Comparison of ENCODE assay signal across 29 mouse cellular contexts in the genomic region with DNA sequence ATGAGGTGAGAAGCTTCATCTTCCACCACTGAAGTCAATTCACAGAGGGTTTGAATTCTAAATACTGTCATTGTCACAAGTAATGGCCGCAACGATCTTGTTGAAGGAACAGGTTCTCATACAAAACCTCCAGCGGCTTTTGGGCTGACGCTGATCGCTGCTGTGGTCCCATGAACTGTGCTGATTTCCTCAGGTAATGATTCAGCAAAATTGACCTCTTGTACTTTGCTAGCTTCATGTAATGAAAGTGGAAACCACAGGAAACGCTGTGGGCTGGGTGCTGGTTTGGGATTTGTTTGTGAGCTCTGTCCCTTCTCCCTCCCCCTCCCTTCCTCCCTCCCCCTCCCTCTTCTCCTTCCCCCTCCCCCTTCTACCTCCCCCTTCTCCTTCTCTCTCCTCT. TPM values are rescaled to one million over a fixed set of nuclear protein-coding genes. Genes with fewer than 3 reads are reported as not detected.
A peak's percentile ranks its signal among the peaks of the same experiment; 100 is the strongest.
DNase-seq lines count a peak whose midpoint lies in the region; ATAC-seq lines count a peak whose summit lies in the region.
"Had no signal": no experiment of that assay in that cellular context is flagged by ENCODE, and none has a peak within 500 bp of the region (broad histone marks: within the 10 kb centered on the region; RNA-seq: fewer than 3 reads in every experiment).

No protein-coding gene starts in this region.

- H3K27ac ChIP-seq in liver, embryonic 11.5 days (ENCODE audit: low read depth, low read length), result no peak overlapping the region
- peak overlapping the region; percentile 45 for H3K27ac ChIP-seq in liver, embryonic 16.5 days (ENCODE audit: low read length)
- no peak overlapping the region for H3K27ac ChIP-seq in embryonic facial prominence, embryonic 10.5 days (replicated peaks)
- H3K27ac ChIP-seq: embryonic facial prominence, embryonic 15.5 days; gastrocnemius, adult 2 months; hindbrain, postnatal 0 days; layer of hippocampus, adult 2 months; limb, embryonic 13.5 days; neural tube, embryonic 15.5 days had no signal

- no peaks in the 10 kb centered on the region for H3K4me1 ChIP-seq in liver, embryonic 11.5 days (replicated peaks; ENCODE audit: control insufficient read depth, insufficient read depth, low read length)
- H3K4me1 ChIP-seq in liver, embryonic 16.5 days (ENCODE audit: control insufficient read depth, low read depth, low read length), result no peaks in the 10 kb centered on the region
- H3K4me1 ChIP-seq in embryonic facial prominence, embryonic 10.5 days, result peaks cover 21% of the 10 kb centered on the region
- H3K4me1 ChIP-seq: megakaryocyte, embryonic 14.5 days had no signal

- H3K9me3 ChIP-seq in liver, embryonic 11.5 days (ENCODE audit: control insufficient read depth, low read length), result no peaks in the 10 kb centered on the region
- no peaks in the 10 kb centered on the region for H3K9me3 ChIP-seq in liver, embryonic 16.5 days (replicated peaks; ENCODE audit: control insufficient read depth, low read length)
- no peaks in the 10 kb centered on the region for H3K9me3 ChIP-seq in embryonic facial prominence, embryonic 10.5 days
- H3K9me3 ChIP-seq: embryonic facial prominence, embryonic 15.5 days; limb, embryonic 13.5 days; neural tube, embryonic 15.5 days had no signal

- DNase-seq in liver (peak; percentile 40), ZHBTc4 (ENCODE audit: low read depth, low spot score) (peak; percentile 17)
- DNase-seq in liver, embryonic 11.5 days (ENCODE audit: low spot score), result no peak
- DNase-seq in natural killer cell, adult 2 months (ENCODE audit: low spot score in 2 of 2), result peak; percentile 8 to 38
- no peak for DNase-seq in thymus, postnatal 25 days
- DNase-seq in urinary bladder, postnatal 25 days (ENCODE audit: low spot score), result no peak
- DNase-seq in embryonic facial prominence, embryonic 10.5 days (ENCODE audit: low spot score), result no peak
- DNase-seq: adrenal gland, postnatal 36 days; cerebellum, adult 18-20 months; cerebellum, postnatal 25 days; gastrocnemius, adult 2 months; kidney, postnatal 25 days; layer of hippocampus, postnatal 36 days; lung, adult 18-20 months; lung, postnatal 14 days; thymus, adult 18-20 months had no signal

- no peaks in the 10 kb centered on the region for H3K27me3 ChIP-seq in liver, embryonic 11.5 days (replicated peaks; ENCODE audit: control insufficient read depth, insufficient read depth, low read length)
- H3K27me3 ChIP-seq in liver, embryonic 16.5 days (ENCODE audit: control insufficient read depth, insufficient read depth, low read depth, low read length), result no peaks in the 10 kb centered on the region
- H3K27me3 ChIP-seq in embryonic facial prominence, embryonic 10.5 days (replicated peaks; ENCODE audit: low read depth, poor library complexity, severe bottlenecking), result peaks cover 16% of the 10 kb centered on the region
- H3K27me3 ChIP-seq: embryonic facial prominence, embryonic 15.5 days; limb, embryonic 13.5 days; neural tube, embryonic 15.5 days had no signal

- no peak for ATAC-seq in liver, embryonic 11.5 days (replicated peaks; ENCODE audit: low FRiP score)
- ATAC-seq in liver, embryonic 16.5 days (ENCODE audit: low read depth), result peak; percentile 72
- ATAC-seq: forebrain, embryonic 14.5 days; hindbrain, postnatal 0 days; intestine, postnatal 0 days; midbrain, embryonic 16.5 days had no signal

- H3K36me3 ChIP-seq in liver, embryonic 11.5 days (ENCODE audit: control insufficient read depth, insufficient read depth, low read length), result no peaks in the 10 kb centered on the region
- H3K36me3 ChIP-seq in liver, embryonic 16.5 days (ENCODE audit: control insufficient read depth, insufficient read depth), result no peaks in the 10 kb centered on the region
- H3K36me3 ChIP-seq in embryonic facial prominence, embryonic 10.5 days (replicated peaks), result no peaks in the 10 kb centered on the region
- H3K36me3 ChIP-seq: embryonic facial prominence, embryonic 15.5 days; limb, embryonic 13.5 days; neural tube, embryonic 15.5 days had no signal

- H3K9ac ChIP-seq in liver, embryonic 11.5 days (ENCODE audit: low read depth, low read length), result no peak overlapping the region
- H3K9ac ChIP-seq in liver, embryonic 16.5 days (ENCODE audit: low read depth, low read length), result no peak overlapping the region
- H3K9ac ChIP-seq: embryonic facial prominence, embryonic 15.5 days; limb, embryonic 13.5 days; neural tube, embryonic 15.5 days had no signal

- 46% methylated on average over 6 of the region's 6 CpGs for WGBS in liver, embryonic 11.5 days
- 19% methylated on average over 6 of the region's 6 CpGs for WGBS in liver, embryonic 16.5 days (ENCODE audit: insufficient replicate concordance)
- WGBS in embryonic facial prominence, embryonic 10.5 days, result 82% methylated on average over 6 of the region's 6 CpGs

- H3K4me2 ChIP-seq in liver, embryonic 11.5 days, result no peak overlapping the region
- no peak overlapping the region for H3K4me2 ChIP-seq in liver, embryonic 16.5 days (ENCODE audit: low read depth, low read length)
- H3K4me2 ChIP-seq: embryonic facial prominence, embryonic 15.5 days; heart, embryonic 11.5 days; limb, embryonic 13.5 days; neural tube, embryonic 15.5 days had no signal

- no peak overlapping the region for H3K4me3 ChIP-seq in liver, embryonic 11.5 days (ENCODE audit: low read depth, low read length)
- H3K4me3 ChIP-seq in liver, embryonic 16.5 days (ENCODE audit: low read depth, low read length), result no peak overlapping the region
- H3K4me3 ChIP-seq in embryonic facial prominence, embryonic 10.5 days, result no peak overlapping the region
- H3K4me3 ChIP-seq: embryonic facial prominence, embryonic 15.5 days; gastrocnemius, adult 2 months; layer of hippocampus, adult 2 months; limb, embryonic 13.5 days; megakaryocyte, embryonic 14.5 days; neural tube, embryonic 15.5 days had no signal

RNA-seq across cellular contexts. Expression of gene Dhrs9, which starts 34.8 kb away (rescaled TPM):
- 0.05 TPM in 1 of 2 replicates, not detected in the other for polyA plus RNA-seq in liver, embryonic 11.5 days (2014; fragmentation: Nextera tagmentation; extraction: Ambion mirVana)
- 0.14 and 0.22 TPM in 2 replicates for polyA plus RNA-seq in liver, embryonic 16.5 days (2015; fragmentation: Nextera tagmentation; extraction: Ambion mirVana)
- polyA plus RNA-seq in embryonic facial prominence, embryonic 10.5 days (2016; fragmentation: Nextera tagmentation; extraction: Ambion mirVana), result not detected in 2 replicates
- polyA plus RNA-seq: forebrain, embryonic 14.5 days; heart, embryonic 11.5 days; hindbrain, embryonic 11.5 days; hindbrain, postnatal 0 days; kidney, embryonic 14.5 days; limb, embryonic 13.5 days; midbrain, embryonic 16.5 days; neural tube, embryonic 15.5 days had no signal

Comparison
In these comparisons a context has a peak if more than half of its experiments do, and no peak if none do; other contexts are left out.
1. DNase-seq: peak in liver (single experiment), ZHBTc4 (single experiment) and natural killer cell, adult 2 months (2 of 2); none in liver, embryonic 11.5 days (single experiment), thymus, postnatal 25 days (single experiment), urinary bladder, postnatal 25 days (single experiment) and embryonic facial prominence, embryonic 10.5 days (single experiment).